Mouse (Mus musculus): Measurements from ENCODE around the gene Ttc7b.

GRCm38 (mm10) chr12:100422286-100422820, 98.3 kb downstream of the Ttc7b start:
- TF ChIP-seq CTCF (IDR thresholded peaks at IDR 0.05; ENCODE audit: control insufficient read depth, insufficient read depth, insufficient read length) (no peak), CEBPB (IDR thresholded peaks at IDR 0.05; ENCODE audit: low read depth) (no peak), MAX (IDR thresholded peaks at IDR 0.05) (no peak)

All from C2C12 (cell line).